In the genomic region with DNA sequence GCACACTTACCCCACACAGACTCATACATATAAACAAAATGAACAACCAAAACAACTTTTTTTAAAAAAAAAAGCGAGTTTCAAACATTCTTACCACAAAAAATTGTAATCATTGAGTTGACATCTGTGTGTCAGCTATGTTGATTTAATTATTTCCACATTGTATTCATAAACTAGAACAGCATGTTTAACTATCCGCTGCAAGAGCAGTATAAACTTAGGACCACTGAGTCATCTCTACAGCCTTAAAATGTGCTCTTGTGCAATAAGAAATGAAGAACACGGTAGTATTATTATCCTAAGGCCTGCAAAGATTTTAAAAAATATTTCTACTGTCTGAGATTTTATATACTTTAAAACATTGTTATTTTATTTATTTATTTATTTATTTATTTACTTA, we compare ENCODE assay signal across 18 mouse cellular contexts. TPM values are rescaled to one million over a fixed set of nuclear protein-coding genes. Genes with fewer than 3 reads are reported as not detected.
DNase-seq lines count a peak whose midpoint lies in the region.
"Had no signal": no experiment of that assay in that cellular context is flagged by ENCODE, and none has a peak within 500 bp of the region (broad histone marks: within the 10 kb centered on the region; RNA-seq: fewer than 3 reads in every experiment).

No protein-coding gene starts in this region.

- DNase-seq in 3T3-L1 (ENCODE audit: low read depth, low spot score) = peak; percentile 56
- peak; percentile 67 for DNase-seq in NIH3T3 (ENCODE audit: low read depth)
- no peak for DNase-seq in gastrocnemius, postnatal 36 days
- DNase-seq in spleen, postnatal 14 days (ENCODE audit: low spot score in 2 of 2) = no peak
- DNase-seq: adrenal gland, adult 2 months; adrenal gland, adult 8-10 months; adrenal gland, postnatal 10 days; adrenal gland, postnatal 14 days; adrenal gland, postnatal 25 days; adrenal gland, postnatal 36 days; B cell, adult 2 months; cerebellum, adult 11 months; cerebellum, adult 11-12 months; cerebellum, adult 18-20 months; cerebellum, adult 2 months; cerebellum, adult 8-10 months had no signal

- intact Hi-C loops in gastrocnemius, postnatal 36 days (cut with DNase I) = loop anchor here (5.0 kb wide), 1 partner anchor 113 kb away; no protein-coding TSS in a partner anchor

RNA-seq across cellular contexts. Expression of a gene that starts 20.8 kb away (rescaled TPM):
- not detected for total RNA-seq in gastrocnemius, postnatal 36 days (2021)
- total RNA-seq: CH12.LX, MEL had no signal

RNA-seq across cellular contexts. Expression of a gene that starts 36.3 kb away (rescaled TPM):
- 10 to 100 TPM; 34.9 to 42.3 TPM for total RNA-seq in gastrocnemius, postnatal 36 days (2021)

Comparison
In these comparisons a context has a peak if more than half of its experiments do, and no peak if none do; other contexts are left out.
1. DNase-seq: peak in 3T3-L1 (single experiment) and NIH3T3 (single experiment); none in gastrocnemius, postnatal 36 days (0 of 2) and spleen, postnatal 14 days (0 of 2).